Mouse (Mus musculus) midbrain, embryonic 10.5 days (tissue): ENCODE results near the gene Xaf1. TPM values are rescaled to one million over a fixed set of nuclear protein-coding genes. Genes with fewer than 3 reads are reported as not detected.

ENCODE experiments used
- DNase-seq: peaks from one replicate; pipeline ENCODE4 v3.0.0-alpha.2; 2017; ENCODE audit warnings: low spot score
- H3K27ac ChIP-seq: fragments of 300-500 bp; sonication (generic); replicated peaks from 2 replicates; pipeline ENCODE4 v1.5.1; 2016; ENCODE audit warnings: mild to moderate bottlenecking
- H3K27me3 ChIP-seq: fragments of 300-500 bp; sonication (generic); 2 replicates; pipeline ENCODE4 v1.6.1; 2016; ENCODE audit warnings: low read depth, mild to moderate bottlenecking; ENCODE audit not compliant: poor library complexity, severe bottlenecking
- H3K36me3 ChIP-seq: fragments of 300-500 bp; sonication (generic); 2 replicates; pipeline ENCODE4 v1.6.1; 2016; ENCODE audit warnings: mild to moderate bottlenecking, moderate library complexity
- H3K4me1 ChIP-seq: fragments of 300-500 bp; sonication (generic); 2 replicates; pipeline ENCODE4 v1.6.1; 2016
- H3K4me3 ChIP-seq: fragments of 300-500 bp; sonication (generic); 2 replicates; pipeline ENCODE4 v1.5.1; 2016; ENCODE audit warnings: mild to moderate bottlenecking, moderate library complexity
- H3K9me3 ChIP-seq: fragments of 300-500 bp; sonication (generic); replicated peaks from 2 replicates; pipeline ENCODE4 v1.6.1; 2016; ENCODE audit warnings: mild to moderate bottlenecking
- WGBS: fragments of 180-500 bp; shearing (Covaris S2); methylation state at CpG from one replicate; pipeline ENCODE4 v1.1.7; 2016; 5-methylcytosine and 5-hydroxymethylcytosine counted together
- polyA plus RNA-seq: library from polyadenylated mRNA; unstranded; fragments of >200 nt; fragmentation: Nextera tagmentation; extraction: Ambion mirVana; gene quantifications from 2 replicates; pipeline ENCODE4 v1.2.1, GENCODE M21; 2016

Xaf1 gene
- 1.5 and 2.5 TPM in 2 replicates for polyA plus RNA-seq

DNA sequence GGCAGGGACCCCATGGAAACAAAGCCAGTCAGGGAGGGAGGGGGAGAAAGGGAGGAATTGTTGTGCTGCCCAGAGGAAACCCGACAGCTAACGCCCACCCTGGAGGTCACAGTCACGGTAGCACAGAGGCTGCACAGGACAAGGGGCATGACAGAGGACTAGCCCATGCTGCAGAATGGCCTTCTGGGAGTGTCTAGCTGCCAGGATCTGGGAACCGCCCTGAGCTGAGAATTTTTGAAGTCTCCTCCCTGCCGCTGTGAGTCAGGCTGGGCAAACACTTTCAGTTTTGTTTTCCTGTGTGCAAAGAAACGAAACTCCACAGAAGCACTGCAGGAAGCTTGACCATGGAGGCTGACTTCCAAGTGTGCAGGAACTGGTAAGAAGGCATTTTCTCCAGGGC lies at the start of gene Xaf1:
Gene Xaf1 (plus strand): TSS at position 296 of the 400 bp plus-strand sequence.
- no peak within 1 kb of the TSS for H3K4me3 ChIP-seq
- H3K36me3 ChIP-seq, result no peaks in the 10 kb centered on the region
- H3K9me3 ChIP-seq, result no peaks in the 10 kb centered on the region
- peaks cover 8% of the 10 kb centered on the region for H3K4me1 ChIP-seq
- H3K27ac ChIP-seq, result peak within 1 kb of the TSS; percentile 46
- 40% methylated on average over 6 of the region's 6 CpGs for WGBS
- no peak for DNase-seq
- H3K27me3 ChIP-seq, result no peaks in the 10 kb centered on the region

DNA sequence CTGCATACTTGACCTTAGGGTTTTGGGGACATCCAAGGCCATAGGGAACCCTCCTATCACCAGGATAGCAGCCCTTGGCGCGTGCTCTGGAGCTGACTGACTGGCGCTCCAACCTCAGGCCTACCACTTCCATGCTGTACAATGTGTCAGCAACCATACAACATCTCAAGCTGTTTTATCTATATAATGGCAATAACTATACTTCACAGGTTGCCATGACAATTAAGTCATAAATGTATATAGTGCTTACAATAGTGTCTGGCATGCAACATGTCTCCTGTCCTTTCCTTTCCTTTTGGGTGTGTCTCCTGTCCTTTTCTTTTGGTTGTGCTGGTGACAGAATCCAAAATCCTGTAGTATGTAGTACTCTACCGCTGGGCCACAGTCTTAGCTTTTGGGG lies 45.8 kb upstream of the Xaf1 start:
- no peaks in the 10 kb centered on the region for H3K27me3 ChIP-seq
- no peaks in the 10 kb centered on the region for H3K36me3 ChIP-seq
- H3K4me3 ChIP-seq, result no peak overlapping the region
- H3K27ac ChIP-seq, result no peak overlapping the region
- H3K9me3 ChIP-seq, result no peaks in the 10 kb centered on the region
- DNase-seq, result no peak
- no peaks in the 10 kb centered on the region for H3K4me1 ChIP-seq
- WGBS, result 93% methylated on average over 4 of the region's 4 CpGs

DNA sequence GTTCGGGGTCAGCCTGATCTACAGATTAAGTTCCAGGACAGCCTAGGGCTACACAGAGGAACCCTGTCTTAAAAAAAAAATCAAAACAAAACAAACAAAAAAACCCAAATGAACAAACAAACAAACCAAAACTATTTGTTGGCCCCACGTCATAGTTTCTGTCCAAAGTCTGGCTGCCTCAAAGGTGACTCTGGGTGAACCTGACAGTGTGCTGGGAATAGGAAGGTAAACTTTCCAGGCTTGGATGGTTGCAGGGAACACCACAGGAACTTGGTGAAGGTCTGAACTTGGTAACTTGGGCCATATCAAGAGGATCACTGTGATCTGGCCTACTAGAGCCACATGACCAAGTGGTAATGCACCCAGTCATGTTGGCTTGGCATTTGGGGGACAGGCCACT lies 45.0 kb upstream of the Xaf1 start:
- no peak for DNase-seq
- Histone ChIP-seq H3K9me3 (no peaks in the 10 kb centered on the region), H3K27ac (no peak overlapping the region), H3K36me3 (no peaks in the 10 kb centered on the region), H3K27me3 (no peaks in the 10 kb centered on the region), H3K4me1 (no peaks in the 10 kb centered on the region), H3K4me3 (no peak overlapping the region)
- WGBS, result 95% methylated on average over 2 of the region's 2 CpGs

DNA sequence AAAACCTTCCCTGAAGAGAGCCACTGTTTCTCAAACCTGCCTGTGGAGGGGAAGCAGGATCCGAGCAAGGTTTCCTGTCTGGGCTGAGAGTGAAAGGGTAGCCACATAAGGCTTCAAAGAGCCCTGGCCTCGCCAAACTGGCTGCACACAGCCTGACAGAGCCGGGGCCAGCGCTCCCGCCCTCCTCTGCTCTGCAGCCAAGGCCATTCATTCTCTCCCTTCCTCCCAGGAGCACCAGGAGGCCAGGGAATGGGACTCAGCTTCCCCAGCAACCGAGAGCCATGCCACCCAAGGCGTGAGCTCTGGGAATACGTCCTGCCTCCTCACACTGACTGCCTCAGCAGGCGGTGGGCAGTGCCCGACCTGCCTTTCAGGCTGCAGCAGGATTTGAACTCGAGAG lies 35.9 kb upstream of the Xaf1 start:
- Histone ChIP-seq H3K4me1 (peaks cover 25% of the 10 kb centered on the region), H3K36me3 (no peaks in the 10 kb centered on the region), H3K9me3 (no peaks in the 10 kb centered on the region), H3K27ac (no peak overlapping the region), H3K27me3 (peaks cover 61% of the 10 kb centered on the region), H3K4me3 (peak overlapping the region; percentile 60; the same call in 1 of the 2 replicates)
- peak; percentile 22 for DNase-seq
- 8% methylated on average over 11 of the region's 11 CpGs for WGBS

DNA sequence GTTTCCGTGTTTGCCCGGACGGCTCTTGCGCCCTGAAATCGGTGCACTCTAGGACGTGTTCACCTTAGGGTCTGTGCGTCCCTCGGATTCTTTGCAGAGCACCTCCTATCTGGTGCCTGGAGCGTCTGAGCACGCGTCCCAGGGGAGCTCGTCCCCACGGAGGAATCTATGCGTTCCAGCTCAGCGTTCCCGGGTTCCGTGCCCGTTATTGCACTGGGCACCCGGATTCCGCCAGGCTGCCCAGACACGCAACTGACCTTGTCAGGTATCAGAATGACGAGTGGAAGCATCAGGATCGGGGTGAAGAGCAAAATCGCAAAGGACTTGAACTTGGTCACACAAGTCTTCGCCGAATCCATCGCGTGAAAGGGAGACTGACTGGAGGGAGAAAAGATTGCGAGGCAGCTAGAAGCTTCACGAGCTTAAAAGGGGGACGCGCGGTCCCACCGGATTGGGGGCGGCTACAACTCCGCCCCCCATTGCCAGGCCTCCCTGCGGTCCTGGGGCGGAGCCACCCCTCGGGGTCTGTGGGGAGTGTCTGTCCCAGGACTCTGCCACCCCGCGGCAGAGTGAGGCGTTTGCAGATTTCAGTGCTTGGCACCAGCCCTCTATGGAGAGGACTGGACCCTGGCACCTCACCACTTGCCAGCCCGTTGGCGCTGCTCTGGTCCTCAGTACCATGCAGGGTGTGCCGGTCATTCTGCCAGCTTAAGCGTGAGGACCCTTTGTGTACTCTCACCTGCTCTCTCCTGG lies 35.0 kb upstream of the Xaf1 start:
- peaks cover 25% of the 10 kb centered on the region for H3K4me1 ChIP-seq
- no peaks in the 10 kb centered on the region for H3K9me3 ChIP-seq
- 2% methylated on average over 46 of the region's 46 CpGs for WGBS
- H3K36me3 ChIP-seq, result no peaks in the 10 kb centered on the region
- H3K4me3 ChIP-seq, result peak overlapping the region; percentile 60
- peaks cover 61% of the 10 kb centered on the region for H3K27me3 ChIP-seq
- peak; percentile 72 for DNase-seq
- peak overlapping the region; percentile 24 for H3K27ac ChIP-seq

DNA sequence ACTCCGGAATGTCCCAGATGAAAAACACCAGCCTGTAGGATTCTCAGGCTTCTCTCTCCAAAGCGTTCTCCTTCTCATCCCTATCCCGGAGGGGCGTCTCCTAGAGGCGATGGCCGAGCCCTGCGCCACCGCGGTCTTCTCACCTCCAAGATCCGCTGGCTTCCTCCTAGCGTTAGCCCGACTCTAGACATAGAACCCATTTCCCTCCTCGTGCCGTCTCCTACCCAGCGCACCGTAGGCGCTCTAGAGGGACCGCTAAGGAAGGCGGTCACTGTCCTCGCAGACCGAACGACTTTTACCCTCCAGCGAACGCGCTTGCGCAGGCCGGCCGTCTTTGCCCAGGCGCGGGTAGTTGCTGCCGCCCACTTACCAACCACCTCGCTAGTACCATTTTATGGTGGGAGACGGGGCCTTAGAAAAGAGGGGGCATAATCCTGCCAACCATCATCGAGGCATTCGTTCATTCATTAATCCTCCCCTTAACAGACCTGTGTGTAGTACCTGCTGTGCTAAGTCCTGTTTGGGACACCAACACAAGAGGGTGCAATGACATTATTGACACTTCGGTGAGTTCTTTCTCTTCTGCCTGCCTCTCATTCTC lies 34.4 kb upstream of the Xaf1 start, which contains the start of gene Slc13a5:
Gene Slc13a5 (minus strand): TSS at position 263 of the 601 bp plus-strand sequence.
- peaks cover 61% of the 10 kb centered on the region for H3K27me3 ChIP-seq

DNA sequence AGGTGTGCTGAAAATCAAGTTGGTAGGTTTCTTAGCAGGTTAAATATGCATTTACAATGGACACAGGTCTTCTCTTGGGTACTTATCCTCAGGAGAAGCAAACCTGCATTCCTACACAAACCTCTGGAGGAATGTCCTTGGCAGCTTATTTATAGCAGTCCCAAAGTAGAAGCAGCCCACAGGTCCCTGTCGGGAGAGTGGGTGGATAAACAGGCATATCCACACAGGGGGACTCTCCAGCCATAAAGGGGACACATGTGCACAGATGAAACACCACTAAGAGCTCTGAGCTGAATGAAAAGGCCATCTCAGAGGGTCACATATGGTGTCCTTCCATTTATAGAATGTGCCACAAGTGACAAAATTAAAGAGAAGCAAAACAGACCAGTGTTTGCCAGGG lies 29.7 kb upstream of the Xaf1 start:
- WGBS, result 82% methylated on average over 1 of the region's 1 CpGs
- Histone ChIP-seq H3K9me3 (no peaks in the 10 kb centered on the region), H3K4me3 (no peak overlapping the region), H3K36me3 (no peaks in the 10 kb centered on the region), H3K27me3 (peaks cover 25% of the 10 kb centered on the region), H3K4me1 (peaks cover 8% of the 10 kb centered on the region), H3K27ac (no peak overlapping the region)
- no peak for DNase-seq

More for the DNA sequence above, 34.4 kb upstream of the Xaf1 start, which contains the start of gene Slc13a5:
- no peaks in the 10 kb centered on the region for H3K36me3 ChIP-seq
- H3K4me1 ChIP-seq, result peaks cover 25% of the 10 kb centered on the region
- WGBS, result 2% methylated on average over 36 of the region's 36 CpGs
- no peaks in the 10 kb centered on the region for H3K9me3 ChIP-seq
- H3K4me3 ChIP-seq, result peak within 1 kb of the TSS; percentile 60
- DNase-seq, result no peak
- peak within 1 kb of the TSS; percentile 24 for H3K27ac ChIP-seq

DNA sequence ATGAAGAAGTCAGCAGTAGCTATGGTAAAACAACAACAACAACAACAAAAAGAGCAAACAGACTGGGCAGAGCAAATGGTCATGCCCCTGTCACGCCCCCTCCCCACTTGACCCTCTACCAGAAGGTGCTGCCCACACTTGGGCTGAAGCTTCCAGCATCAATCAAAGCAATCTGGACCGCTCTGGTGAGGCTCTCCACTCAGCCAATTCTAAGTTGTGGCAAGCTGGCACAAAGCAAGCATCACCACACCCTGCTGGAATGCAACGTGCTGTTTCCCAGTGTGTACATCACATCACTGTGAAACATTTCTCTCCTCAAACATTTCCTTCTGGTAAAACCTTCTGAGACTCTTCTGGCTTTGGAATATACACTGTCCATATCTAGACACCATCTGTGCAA lies 28.1 kb upstream of the Xaf1 start:
- H3K9me3 ChIP-seq, result no peaks in the 10 kb centered on the region
- no peaks in the 10 kb centered on the region for H3K36me3 ChIP-seq
- no peak overlapping the region for H3K4me3 ChIP-seq
- H3K4me1 ChIP-seq, result no peaks in the 10 kb centered on the region
- no peak for DNase-seq
- 79% methylated on average over 3 of the region's 3 CpGs for WGBS
- H3K27ac ChIP-seq, result no peak overlapping the region
- peaks cover 9% of the 10 kb centered on the region for H3K27me3 ChIP-seq

DNA sequence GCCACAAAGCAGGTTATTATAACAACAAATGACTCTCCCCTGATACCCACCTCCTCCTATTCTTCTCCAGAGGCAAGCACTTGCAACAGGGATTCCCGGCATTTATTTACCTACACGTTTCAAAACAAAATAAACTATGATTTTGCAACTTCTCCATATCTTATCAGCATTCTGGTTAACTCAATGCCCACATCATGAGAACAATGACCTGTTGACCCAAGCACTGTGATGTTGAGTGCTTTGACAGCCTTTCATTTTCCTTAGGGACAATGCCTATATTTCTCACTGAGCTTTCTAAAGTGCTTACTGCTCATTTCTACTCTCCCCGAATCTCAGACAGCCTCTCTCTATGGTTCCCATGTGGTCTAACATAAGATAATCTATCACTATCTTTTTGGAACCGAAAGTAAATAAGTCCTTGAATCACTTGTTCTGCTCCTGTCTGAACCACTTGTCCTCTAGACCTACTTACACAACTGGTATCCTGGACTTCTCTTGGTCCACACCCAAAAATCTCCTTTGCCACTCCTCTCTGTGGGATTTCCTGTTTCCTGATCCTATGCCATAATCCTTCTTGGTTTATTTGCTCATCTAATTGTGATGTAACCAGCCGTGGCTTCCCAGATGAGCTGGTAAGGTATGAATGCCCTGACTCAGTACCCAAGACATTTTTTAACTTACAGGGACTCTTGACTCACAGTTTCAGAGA lies 20.1 kb upstream of the Xaf1 start:
- Histone ChIP-seq H3K36me3 (no peaks in the 10 kb centered on the region), H3K27ac (no peak overlapping the region), H3K9me3 (no peaks in the 10 kb centered on the region), H3K4me1 (no peaks in the 10 kb centered on the region), H3K4me3 (no peak overlapping the region), H3K27me3 (no peaks in the 10 kb centered on the region)
- 86% methylated on average over 5 of the region's 5 CpGs for WGBS
- DNase-seq, result no peak

DNA sequence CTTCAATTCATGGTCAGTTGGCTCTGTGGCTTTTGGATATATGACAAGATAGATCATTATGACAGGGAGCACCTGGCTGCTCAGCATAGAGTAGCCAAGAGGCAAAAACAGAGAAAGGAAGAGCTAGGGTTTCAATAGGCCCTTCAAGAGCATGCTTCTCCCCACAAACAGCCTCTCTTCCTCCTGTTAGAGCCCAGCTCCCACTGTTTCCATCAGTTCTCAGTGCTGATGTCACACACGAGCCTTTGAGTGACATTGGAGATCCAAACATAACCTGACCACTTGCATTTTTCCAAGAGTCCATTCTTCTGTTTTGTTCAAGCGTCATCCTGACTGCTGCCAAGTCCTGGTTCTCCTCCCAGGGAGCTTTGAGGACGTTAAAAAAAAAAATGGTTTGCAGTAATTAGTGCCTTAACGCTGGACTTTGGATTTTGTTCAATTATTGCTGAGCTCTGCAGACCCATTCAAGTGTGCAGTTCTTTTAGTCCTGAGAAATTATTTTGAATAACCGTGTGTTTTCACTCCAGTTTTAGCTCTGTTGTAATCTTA lies 19.5 kb upstream of the Xaf1 start:
- WGBS, result 79% methylated on average over 5 of the region's 5 CpGs
- Histone ChIP-seq H3K9me3 (no peaks in the 10 kb centered on the region), H3K4me1 (no peaks in the 10 kb centered on the region), H3K4me3 (no peak overlapping the region), H3K36me3 (no peaks in the 10 kb centered on the region), H3K27me3 (no peaks in the 10 kb centered on the region), H3K27ac (no peak overlapping the region)
- DNase-seq, result no peak

DNA sequence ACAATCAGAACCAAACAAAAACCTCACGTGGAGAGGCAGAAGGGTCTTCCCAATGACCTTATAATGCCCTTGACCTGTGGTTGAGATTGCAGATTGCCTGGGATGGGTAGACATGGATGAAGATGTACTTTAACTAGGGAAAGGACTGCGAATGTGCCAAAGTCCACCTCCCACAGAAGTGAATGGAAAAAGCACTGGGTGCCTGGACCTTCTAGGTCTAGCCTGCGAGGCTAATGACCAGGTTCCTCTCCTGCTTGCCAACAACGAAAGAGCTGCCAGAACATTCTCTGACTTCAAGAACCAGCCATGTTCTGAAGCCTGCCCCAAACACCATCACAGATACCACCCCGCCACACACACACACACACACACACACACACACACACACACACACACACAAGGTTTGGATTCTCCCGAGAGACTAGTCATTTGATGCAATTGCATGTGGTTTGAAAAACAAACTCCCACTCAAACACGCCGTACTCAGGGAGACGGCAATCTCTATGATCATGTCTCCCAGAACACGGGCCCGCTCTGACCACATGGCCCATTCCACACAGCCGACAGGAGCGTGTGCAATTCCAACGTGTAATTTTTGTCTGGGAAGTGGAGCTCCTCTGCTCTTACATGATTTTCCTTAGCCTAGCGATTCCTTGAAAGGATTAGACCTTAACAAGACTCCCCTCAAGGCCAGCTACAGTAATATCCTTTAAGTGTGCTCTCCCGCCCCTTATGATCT lies 17.8 kb upstream of the Xaf1 start:
- no peaks in the 10 kb centered on the region for H3K36me3 ChIP-seq

DNA sequence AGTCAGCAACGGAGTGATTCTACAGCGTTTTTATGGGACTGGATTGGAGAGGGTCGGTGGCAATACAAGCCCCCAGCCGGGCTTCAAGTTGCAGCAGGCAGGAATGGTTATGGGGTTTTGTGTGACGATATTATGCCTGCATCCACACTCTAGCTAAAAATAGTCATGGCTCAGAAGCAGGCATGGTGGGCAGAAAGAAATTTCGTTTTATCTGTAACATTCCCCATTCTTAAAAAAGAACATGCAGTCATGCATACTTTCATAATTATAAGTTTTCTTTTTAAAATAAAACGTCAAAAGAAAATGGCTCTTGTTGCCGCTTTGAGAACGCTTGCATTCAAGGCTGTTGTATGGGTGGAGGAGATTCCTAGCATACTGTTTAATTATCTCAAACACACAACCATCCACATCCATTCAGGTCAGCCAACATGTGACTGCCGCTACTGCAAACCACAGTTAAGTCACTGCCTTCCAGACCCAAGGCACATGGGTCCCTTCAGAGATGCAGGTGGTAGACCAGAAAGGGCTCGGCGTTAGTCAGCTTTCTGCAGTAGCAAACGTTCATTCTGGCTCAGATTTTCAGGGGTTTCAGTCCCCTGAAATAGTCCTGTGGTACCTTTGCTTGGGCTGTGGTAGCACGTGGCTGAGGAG lies 16.8 kb upstream of the Xaf1 start:
- Histone ChIP-seq H3K27ac (no peak overlapping the region), H3K27me3 (no peaks in the 10 kb centered on the region), H3K9me3 (no peaks in the 10 kb centered on the region), H3K4me1 (no peaks in the 10 kb centered on the region), H3K36me3 (no peaks in the 10 kb centered on the region), H3K4me3 (no peak overlapping the region)
- no peak for DNase-seq
- 88% methylated on average over 14 of the region's 14 CpGs for WGBS

More for the DNA sequence above, 17.8 kb upstream of the Xaf1 start:
- WGBS, result 93% methylated on average over 16 of the region's 16 CpGs
- no peak for DNase-seq
- H3K27me3 ChIP-seq, result no peaks in the 10 kb centered on the region
- no peaks in the 10 kb centered on the region for H3K9me3 ChIP-seq
- H3K27ac ChIP-seq, result no peak overlapping the region
- H3K4me1 ChIP-seq, result no peaks in the 10 kb centered on the region
- H3K4me3 ChIP-seq, result no peak overlapping the region
